Mouse (Mus musculus): Measurements from ENCODE around the gene Ppp2r1b. TPM values are rescaled to one million over a fixed set of nuclear protein-coding genes. Genes with fewer than 3 reads are reported as not detected.

The Ppp2r1b gene
- total RNA-seq, 2 experiments from 2014 or later = 40.0 to 47.9 TPM

DNA sequence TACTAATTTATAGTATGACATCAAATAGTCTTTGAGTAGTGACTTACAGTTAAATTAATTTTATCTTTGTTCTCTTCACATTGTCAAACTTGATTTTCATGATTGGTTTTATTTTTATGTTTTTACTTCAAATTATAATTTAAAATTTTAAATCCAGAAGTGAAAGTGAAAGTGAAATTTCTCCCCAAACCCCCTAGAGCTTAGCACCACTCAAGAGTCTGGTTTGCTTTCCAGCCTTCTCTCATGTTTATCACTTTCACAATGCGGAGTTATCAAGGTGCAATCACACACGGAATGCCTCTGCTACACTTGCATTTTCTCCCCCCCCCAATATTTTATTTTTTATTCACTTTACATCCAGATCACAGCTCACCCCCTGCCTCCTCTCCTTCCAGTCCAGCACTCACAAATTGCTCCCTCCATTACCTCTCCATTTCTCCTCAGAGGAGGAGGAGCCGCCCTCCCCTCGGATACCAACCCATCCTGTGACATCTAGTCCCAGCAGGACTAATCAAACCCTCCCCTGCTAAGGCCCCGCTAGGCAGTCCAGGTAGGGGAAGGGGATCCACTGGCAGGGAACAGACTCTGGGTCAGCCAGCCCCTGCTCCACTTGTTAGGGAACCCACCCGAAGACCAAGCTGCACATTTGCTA is 59.2 kb downstream of the Ppp2r1b start:
- no peak for ATAC-seq (replicated peaks; ENCODE audit: poor library complexity)

DNA sequence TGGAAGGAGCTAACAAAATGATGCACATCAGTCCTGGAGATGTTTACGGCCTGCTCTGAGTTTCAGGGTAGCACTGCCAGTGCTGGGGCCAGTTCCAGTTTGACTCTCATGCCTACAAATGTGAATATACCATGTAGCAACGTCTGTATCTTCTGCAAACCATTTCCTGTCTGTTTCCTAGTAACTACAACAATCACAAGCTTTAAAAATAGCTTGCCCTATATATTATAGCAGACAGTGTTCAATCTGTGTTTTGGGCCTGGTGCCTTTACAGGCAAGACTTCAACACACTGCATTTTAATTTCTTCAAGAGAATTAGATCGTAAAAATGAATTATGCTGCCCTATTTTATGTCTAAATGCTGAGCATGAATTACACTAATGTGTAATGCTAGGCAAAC is 60.2 kb downstream of the Ppp2r1b start:
- peak; percentile 62 for ATAC-seq (replicated peaks; ENCODE audit: poor library complexity)

DNA sequence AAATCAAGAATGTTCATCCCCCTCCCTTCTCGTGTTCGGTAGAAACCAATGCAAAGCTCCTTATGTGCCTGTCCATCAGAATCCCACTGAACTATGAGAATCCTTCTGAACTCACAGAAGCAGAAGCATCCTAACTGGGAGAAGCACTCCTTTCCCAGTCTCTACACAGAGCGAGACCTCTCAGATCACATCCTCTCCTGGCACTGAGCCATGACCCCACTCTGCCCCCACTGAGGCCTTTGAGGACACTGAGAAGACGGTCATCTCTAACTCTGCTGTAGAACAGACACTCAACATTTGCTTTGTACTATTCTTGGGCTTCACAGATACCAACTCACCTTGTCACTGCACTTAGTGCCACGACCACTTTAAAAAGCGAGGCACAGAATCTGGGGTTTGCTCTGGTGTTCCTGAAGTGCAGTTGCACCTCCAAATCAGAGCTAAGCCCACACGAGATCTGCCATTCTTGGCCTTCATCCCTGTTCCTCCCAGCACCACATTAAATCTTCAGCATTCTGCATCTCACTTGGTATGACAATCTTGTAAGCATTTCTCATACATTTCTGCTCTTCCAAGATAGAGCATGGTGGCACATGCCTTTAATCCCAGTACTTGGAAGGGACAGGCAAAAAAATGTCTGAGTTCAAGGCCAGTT is 66.9 kb downstream of the Ppp2r1b start:
- ATAC-seq (replicated peaks; ENCODE audit: poor library complexity) = no peak

DNA sequence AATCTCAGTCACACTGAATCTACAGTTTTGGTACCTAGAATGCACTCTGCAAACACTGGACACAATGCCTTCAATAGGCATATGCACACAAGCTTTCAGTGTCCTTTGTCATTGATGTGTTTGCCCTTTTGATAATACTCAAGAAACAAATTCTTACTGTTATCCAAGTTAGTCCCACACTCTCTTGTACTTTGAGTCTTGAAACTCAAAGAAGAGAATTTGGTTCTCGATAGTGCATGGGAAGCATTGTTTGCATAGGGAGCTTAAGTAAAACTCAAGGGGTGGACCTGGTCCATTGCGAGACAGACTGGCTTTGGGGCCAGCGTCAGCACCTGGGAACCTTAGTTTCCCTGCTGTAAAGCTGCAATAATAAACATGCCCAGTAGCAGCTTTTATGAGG is 73.0 kb downstream of the Ppp2r1b start:
- ATAC-seq (replicated peaks; ENCODE audit: poor library complexity) = no peak

DNA sequence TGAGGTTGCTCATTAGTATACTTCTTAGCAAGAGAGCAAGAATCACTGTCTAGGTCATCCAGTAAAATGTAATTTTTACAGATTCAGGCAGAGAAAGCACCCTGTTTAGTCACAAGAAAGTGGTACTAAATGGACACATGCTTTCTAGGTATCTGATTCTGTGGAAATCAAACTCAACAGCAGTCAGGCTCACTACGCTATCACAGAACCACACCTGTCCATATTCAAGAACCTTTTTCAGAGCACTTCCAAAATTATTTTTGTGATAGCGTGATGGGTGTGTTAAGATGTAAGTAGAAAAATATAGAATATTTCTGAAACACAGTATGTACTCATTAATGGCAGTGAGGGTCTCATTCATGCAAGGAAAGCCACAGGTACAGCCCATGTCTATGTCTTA is 74.5 kb downstream of the Ppp2r1b start:
- ATAC-seq (replicated peaks; ENCODE audit: poor library complexity) = no peak

DNA sequence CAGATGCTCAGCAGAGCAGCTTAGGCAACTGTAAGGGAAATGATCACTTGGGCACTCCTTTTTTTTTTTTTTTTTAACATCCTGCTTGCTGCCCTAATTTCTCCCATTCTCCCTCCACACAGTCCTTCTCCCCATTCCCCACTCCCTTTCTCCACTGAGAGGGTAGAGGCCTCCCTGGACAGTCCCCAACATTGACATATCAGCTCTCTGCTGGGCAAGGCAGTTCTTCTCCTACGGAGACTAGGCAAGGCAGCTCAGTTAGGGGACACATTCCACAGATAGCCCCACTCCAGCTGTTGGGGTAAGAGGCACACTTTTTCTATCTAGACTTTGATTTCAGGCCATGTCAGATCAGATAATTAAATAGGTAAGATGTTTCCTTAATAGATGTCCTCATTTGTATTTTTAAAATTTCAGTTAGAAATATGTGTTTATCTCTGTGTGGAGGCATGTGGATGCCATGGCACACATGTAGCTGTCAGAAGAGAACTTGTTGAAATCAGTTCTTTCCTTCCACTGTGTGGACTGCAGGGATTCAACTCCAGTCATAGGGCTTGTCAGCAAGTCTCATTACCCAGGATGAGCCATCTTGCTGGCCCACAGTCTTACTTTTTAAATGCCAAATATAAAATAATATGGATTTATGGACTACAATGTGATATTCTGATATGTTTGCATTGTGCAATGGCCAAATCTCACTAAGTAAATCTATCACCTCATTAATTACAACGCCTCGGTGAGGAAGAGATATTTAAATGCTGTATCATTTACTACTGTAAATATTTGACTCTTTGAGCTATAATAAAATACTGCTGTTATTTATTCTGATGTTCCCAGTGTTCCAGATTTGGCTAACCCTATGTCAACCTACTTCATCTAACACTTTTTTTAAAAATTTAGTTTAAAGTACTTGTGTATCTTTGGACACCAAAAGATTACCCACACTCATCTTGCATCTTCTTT is 76.1 kb downstream of the Ppp2r1b start:
- ATAC-seq (replicated peaks; ENCODE audit: poor library complexity) = no peak

DNA sequence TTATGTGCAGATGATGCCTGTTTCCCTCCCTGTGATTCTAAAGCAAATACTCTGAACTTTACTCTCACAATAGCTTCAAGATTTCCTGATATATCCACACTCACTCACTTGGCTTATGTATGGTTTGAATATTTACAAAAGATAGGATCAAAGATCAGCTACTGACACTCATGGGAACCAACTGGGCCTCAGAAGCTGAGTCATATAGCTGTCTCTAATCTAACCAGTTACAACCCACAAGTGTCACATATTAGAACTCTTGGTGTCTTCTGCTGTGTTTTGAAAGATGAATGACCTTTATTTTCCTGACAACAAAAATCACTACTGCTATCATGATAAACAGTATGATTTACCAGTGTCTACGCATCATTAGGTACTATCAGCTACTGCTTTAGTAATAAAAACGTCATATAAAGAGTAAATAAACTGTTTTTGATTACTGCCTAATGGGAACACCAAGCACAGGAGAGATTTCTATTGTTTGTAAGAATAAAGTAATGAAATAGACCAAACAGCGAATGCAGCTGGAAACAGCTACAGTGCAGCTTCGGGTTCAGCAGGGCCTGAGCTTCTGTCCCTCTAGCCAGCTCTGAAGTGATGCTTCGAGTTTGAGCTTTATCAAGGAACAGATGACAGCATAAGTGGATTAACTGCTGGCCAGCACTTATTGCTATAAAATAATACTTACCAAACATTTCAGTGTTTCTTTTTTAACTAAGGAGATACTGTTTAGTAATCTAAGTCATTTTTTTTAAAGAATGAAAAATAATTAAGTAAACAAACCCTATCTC is 77.5 kb downstream of the Ppp2r1b start:
- no peak for ATAC-seq (replicated peaks; ENCODE audit: poor library complexity)

DNA sequence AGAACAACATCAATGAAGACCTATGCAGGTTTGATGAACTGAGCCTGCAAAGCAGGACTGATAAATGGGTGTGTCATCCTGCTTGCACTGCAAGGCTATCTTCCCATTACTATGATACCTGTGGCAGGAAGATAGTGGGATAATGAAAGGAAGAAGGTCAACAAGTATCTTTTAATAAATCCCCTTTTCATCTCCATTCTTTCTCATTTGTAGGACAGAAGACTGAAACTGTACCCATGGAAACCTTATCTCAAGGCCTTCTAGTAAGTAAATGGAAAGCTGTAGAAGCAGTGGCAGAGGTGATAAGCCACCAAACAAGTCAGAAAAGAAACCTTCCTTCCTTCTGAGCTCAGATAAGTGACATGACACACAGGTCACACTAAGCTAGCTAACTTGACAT is 79.4 kb downstream of the Ppp2r1b start:
- ATAC-seq (replicated peaks; ENCODE audit: poor library complexity) = peak; percentile 91

DNA sequence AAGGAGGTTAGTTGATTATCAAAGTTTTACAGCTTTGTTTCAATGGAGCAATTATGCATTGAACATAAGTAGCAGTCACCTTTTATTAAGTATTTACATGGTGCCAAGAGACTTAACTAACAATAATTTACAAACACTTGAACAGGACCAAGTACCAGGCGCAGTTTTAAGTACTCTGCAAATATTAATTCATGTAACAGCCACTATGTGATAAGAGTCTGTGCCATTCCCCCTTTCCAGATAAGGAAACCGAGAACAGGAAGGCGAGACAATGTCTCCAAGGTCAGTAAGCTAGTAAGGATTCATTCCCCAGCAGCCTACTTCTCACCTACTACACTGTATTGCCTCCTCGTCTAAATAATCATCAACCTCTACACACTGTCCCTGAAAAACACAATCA is 80.7 kb downstream of the Ppp2r1b start:
- no peak; the same call in 1 of the 2 replicates for ATAC-seq (replicated peaks; ENCODE audit: poor library complexity)

DNA sequence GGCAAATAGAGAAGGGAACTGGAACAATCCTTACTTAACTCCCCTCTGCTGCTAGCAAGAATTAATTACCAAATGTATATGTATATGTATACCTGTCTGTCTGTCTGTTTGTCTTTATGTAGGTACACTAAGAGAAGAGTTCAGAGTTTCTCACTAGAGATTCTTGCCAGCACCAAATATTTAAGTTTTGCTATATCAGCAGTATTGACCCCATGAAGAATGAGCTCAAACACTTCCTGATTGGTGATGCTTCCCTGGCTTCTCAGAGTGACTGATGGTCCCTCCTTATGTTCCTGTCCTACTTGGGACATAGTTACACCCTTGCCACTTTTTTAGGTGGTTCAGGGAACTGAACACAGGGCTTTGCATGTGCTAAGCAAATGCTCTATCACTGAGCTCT is 84.9 kb downstream of the Ppp2r1b start:
- ATAC-seq (replicated peaks; ENCODE audit: poor library complexity) = no peak

DNA sequence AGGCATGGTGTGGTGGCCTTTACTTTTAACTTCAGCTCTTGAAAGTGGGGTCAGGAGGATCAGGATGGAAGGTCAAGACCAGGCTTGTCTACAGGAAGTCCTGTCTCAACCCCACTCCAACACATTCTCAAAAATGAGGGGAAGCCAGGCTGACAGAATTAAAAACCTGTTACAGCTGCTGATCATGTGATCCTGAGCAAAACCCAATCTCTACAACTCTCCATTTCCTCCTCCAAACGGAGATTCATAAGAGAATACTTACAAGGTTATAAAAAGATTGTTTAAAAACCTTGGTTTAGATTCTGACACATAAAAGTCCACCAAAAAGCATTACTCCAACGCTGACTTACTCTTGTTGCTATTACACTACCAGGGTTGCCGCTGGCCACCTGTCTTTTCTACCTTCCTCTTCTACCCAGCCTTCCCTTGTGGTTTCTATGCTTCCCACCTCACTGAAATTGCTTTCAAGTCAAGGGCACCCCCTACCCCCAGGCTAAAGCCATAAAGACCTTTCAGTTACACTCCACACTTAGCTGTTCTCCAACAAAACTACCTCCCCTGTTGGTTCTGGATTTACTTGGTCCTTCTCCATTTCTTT is 96.8 kb downstream of the Ppp2r1b start:
- ATAC-seq (replicated peaks; ENCODE audit: poor library complexity) = 0 out of 2 replicates have a peak, but pooled peaks have one; percentile 18

DNA sequence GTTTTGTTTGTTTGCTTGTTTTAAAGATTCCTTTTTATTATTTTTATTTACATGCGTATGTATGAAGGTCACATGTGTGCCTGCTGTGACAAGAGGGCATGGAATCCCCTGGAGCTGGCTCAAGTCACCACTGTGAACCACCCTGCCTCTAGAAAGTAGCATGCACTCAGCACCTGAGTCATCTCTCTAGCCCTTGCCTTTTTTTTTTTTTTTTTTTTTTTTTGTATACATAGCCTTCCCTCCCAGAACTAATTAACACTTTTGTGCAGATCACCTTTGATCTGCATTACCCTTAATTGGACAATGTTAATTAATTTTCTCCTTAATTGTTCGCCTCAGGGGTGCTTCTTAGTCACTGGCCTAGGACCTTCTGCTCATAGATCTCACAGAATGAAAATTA is 97.6 kb downstream of the Ppp2r1b start:
- ATAC-seq (replicated peaks; ENCODE audit: poor library complexity) = no peak

Other genes with a start within 250 kb of the Ppp2r1b start
- 252 and 258 TPM in 2 replicates for gene Sdhd, start 241.5 kb upstream of the Ppp2r1b start, total RNA-seq (2015)
- 194 and 222 TPM in 2 replicates for gene Sdhd, start 241.5 kb upstream of the Ppp2r1b start, total RNA-seq (2017)
- 109 and 110 TPM in 2 replicates for gene Timm8b, start 241.4 kb upstream of the Ppp2r1b start, total RNA-seq (2015)
- gene Timm8b, start 241.4 kb upstream of the Ppp2r1b start, total RNA-seq (2017) = 183 and 233 TPM in 2 replicates
- 2.4 and 3.0 TPM in 2 replicates for gene Pih1d2, start 228.0 kb upstream of the Ppp2r1b start, total RNA-seq (2015)
- gene Pih1d2, start 228.0 kb upstream of the Ppp2r1b start, total RNA-seq (2017) = 1.9 and 2.9 TPM in 2 replicates
- 43.1 and 44.6 TPM in 2 replicates for gene Nkapd1, start 227.8 kb upstream of the Ppp2r1b start, total RNA-seq (2015)
- gene Nkapd1, start 227.8 kb upstream of the Ppp2r1b start, total RNA-seq (2017) = 42.8 and 68.2 TPM in 2 replicates
- 47.2 and 58.0 TPM in 2 replicates for gene Dlat, start 185.5 kb upstream of the Ppp2r1b start, total RNA-seq (2015)
- gene Dlat, start 185.5 kb upstream of the Ppp2r1b start, total RNA-seq (2017) = 47.9 and 48.0 TPM in 2 replicates
- gene Dixdc1, start 105.8 kb upstream of the Ppp2r1b start, total RNA-seq (2015) = 0.07 and 0.22 TPM in 2 replicates
- gene Dixdc1, start 105.8 kb upstream of the Ppp2r1b start, total RNA-seq (2017) = 0.42 and 0.44 TPM in 2 replicates
- 0.64 TPM in 1 of 2 replicates, not detected in the other for gene 2310030G06Rik, start 98.8 kb upstream of the Ppp2r1b start, total RNA-seq (2015)
- gene 2310030G06Rik, start 98.8 kb upstream of the Ppp2r1b start, total RNA-seq (2017) = 0.71 TPM in 1 of 2 replicates, not detected in the other
- gene Cryab, start 94.0 kb upstream of the Ppp2r1b start, total RNA-seq (2015) = 0.71 and 0.99 TPM in 2 replicates
- gene Cryab, start 94.0 kb upstream of the Ppp2r1b start, total RNA-seq (2017) = 0.34 and 0.54 TPM in 2 replicates
- not detected in 2 replicates for gene Hspb2, start 92.9 kb upstream of the Ppp2r1b start, total RNA-seq (2015)
- not detected in 2 replicates for gene Hspb2, start 92.9 kb upstream of the Ppp2r1b start, total RNA-seq (2017)
- 6.9 and 7.8 TPM in 2 replicates for gene Fdxacb1, start 77.1 kb upstream of the Ppp2r1b start, total RNA-seq (2015)
- gene Fdxacb1, start 77.1 kb upstream of the Ppp2r1b start, total RNA-seq (2017) = 6.0 and 7.0 TPM in 2 replicates
- 23.2 and 30.8 TPM in 2 replicates for gene Alg9, start 70.3 kb upstream of the Ppp2r1b start, total RNA-seq (2015)
- gene Alg9, start 70.3 kb upstream of the Ppp2r1b start, total RNA-seq (2017) = 21.4 and 24.7 TPM in 2 replicates
- gene 1110032A03Rik, start 69.8 kb upstream of the Ppp2r1b start, total RNA-seq (2015) = 19.5 and 19.7 TPM in 2 replicates
- 13.3 and 16.4 TPM in 2 replicates for gene 1110032A03Rik, start 69.8 kb upstream of the Ppp2r1b start, total RNA-seq (2017)
- 27.1 and 27.3 TPM in 2 replicates for gene Sik2, start 163.8 kb downstream of the Ppp2r1b start, total RNA-seq (2015)
- gene Sik2, start 163.8 kb downstream of the Ppp2r1b start, total RNA-seq (2017) = 12.3 and 19.8 TPM in 2 replicates
- gene Btg4, start 215.6 kb downstream of the Ppp2r1b start, total RNA-seq (2015) = 0.10 TPM in 1 of 2 replicates, not detected in the other
- gene Btg4, start 215.6 kb downstream of the Ppp2r1b start, total RNA-seq (2017) = not detected in 2 replicates
- gene Layn, start 231.8 kb downstream of the Ppp2r1b start, total RNA-seq (2015) = 7.5 and 9.9 TPM in 2 replicates
- gene Layn, start 231.8 kb downstream of the Ppp2r1b start, total RNA-seq (2017) = 38.0 and 41.9 TPM in 2 replicates